Mouse (Mus musculus) stomach, embryonic 14.5 days (tissue): Measurements from ENCODE around the gene Inpp4b. TPM values are rescaled to one million over a fixed set of nuclear protein-coding genes. Genes with fewer than 3 reads are reported as not detected.

ENCODE experiments used
- ATAC-seq: fragments of 200-750 bp; cut with Nextera tagmentation; 2 replicates; pipeline ENCODE4 v1.8.0; 2017; ENCODE audit warnings: low read depth, moderate TSS enrichment; ENCODE audit not compliant: insufficient number of reproducible peaks, insufficient read depth, low FRiP score
- H3K27ac ChIP-seq: fragments of 300-500 bp; sonication (generic); 2 replicates; pipeline ENCODE4 v1.5.1; 2014; ENCODE audit warnings: mild to moderate bottlenecking, low read length, moderate library complexity, mixed read lengths
- H3K27me3 ChIP-seq: fragments of 300-500 bp; sonication (generic); 2 replicates; pipeline ENCODE4 v1.6.1; 2014; ENCODE audit warnings: low read length, control low read depth, mixed read lengths; ENCODE audit not compliant: control insufficient read depth, insufficient read depth
- H3K36me3 ChIP-seq: fragments of 300-500 bp; sonication (generic); 2 replicates; pipeline ENCODE4 v1.6.1; 2014; ENCODE audit warnings: mild to moderate bottlenecking, control low read depth, low read length, moderate library complexity, mixed read lengths; ENCODE audit not compliant: control insufficient read depth, insufficient read depth
- H3K4me1 ChIP-seq: fragments of 300-500 bp; sonication (generic); 2 replicates; pipeline ENCODE4 v1.6.1; 2014; ENCODE audit warnings: low read length, control low read depth, mixed read lengths; ENCODE audit not compliant: control insufficient read depth, insufficient read depth
- H3K4me2 ChIP-seq: fragments of 300-500 bp; sonication (generic); replicated peaks from 2 replicates; pipeline ENCODE4 v1.6.1; 2014; ENCODE audit warnings: low read depth, low read length, control low read depth
- H3K4me3 ChIP-seq: fragments of 300-500 bp; sonication (generic); 2 replicates; pipeline ENCODE4 v1.5.1; 2014; ENCODE audit warnings: low read depth, low read length, control low read depth
- H3K9ac ChIP-seq: fragments of 300-500 bp; sonication (generic); replicated peaks from 2 replicates; pipeline ENCODE4 v1.6.1; 2014; ENCODE audit warnings: low read depth, mild to moderate bottlenecking, control low read depth, low read length, moderate library complexity, mixed read lengths
- H3K9me3 ChIP-seq: fragments of 300-500 bp; sonication (generic); 2 replicates; pipeline ENCODE4 v1.6.1; 2016; ENCODE audit warnings: low read depth, low read length, control low read depth; ENCODE audit not compliant: control insufficient read depth
- WGBS: fragments of 180-500 bp; shearing (Covaris S2); extraction: QIAGEN DNeasy Blood & Tissue Kit; methylation state at CpG from one replicate; pipeline ENCODE4 v1.1.7; 2014; 5-methylcytosine and 5-hydroxymethylcytosine counted together
- polyA plus RNA-seq: library from polyadenylated mRNA; unstranded; fragments of >200 nt; fragmentation: Nextera tagmentation; extraction: Ambion mirVana; gene quantifications from 2 replicates; pipeline ENCODE4 v1.2.1, GENCODE M21; 2014

Inpp4b gene
- polyA plus RNA-seq, 1 experiment from 2014 or later, result 5.2 TPM

- Histone ChIP-seq H3K27me3 (no peaks in the 10 kb centered on the region), H3K4me2 (no peak overlapping the region), H3K9ac (no peak overlapping the region), H3K9me3 (no peaks in the 10 kb centered on the region), H3K27ac (no peak overlapping the region), H3K4me1 (no peaks in the 10 kb centered on the region), H3K4me3 (no peak overlapping the region), H3K36me3 (no peaks in the 10 kb centered on the region)
- 48% methylated on average over 6 of the region's 6 CpGs for WGBS
- ATAC-seq, result no peak
Measured at GRCm38 (mm10) chr8:81856608-81857007, 514.3 kb downstream of the Inpp4b start.

GRCm38 (mm10) chr8:81858393-81858792 lies 516.0 kb downstream of the Inpp4b start:
- Histone ChIP-seq H3K9me3 (no peaks in the 10 kb centered on the region), H3K27ac (no peak overlapping the region), H3K4me1 (no peaks in the 10 kb centered on the region), H3K9ac (no peak overlapping the region), H3K27me3 (no peaks in the 10 kb centered on the region), H3K4me3 (no peak overlapping the region), H3K4me2 (no peak overlapping the region), H3K36me3 (no peaks in the 10 kb centered on the region)
- ATAC-seq, result no peak
- 88% methylated on average over 4 of the region's 4 CpGs for WGBS

- 69% methylated on average over 1 of the region's 1 CpGs for WGBS
Measured at GRCm38 (mm10) chr8:81859805-81860204, 517.4 kb downstream of the Inpp4b start.

GRCm38 (mm10) chr8:81861311-81861710 lies 519.0 kb downstream of the Inpp4b start:
- no peak for ATAC-seq
- WGBS, result 84% methylated on average over 8 of the region's 8 CpGs
- H3K27ac ChIP-seq, result no peak overlapping the region
- H3K4me2 ChIP-seq, result no peak overlapping the region
- no peaks in the 10 kb centered on the region for H3K4me1 ChIP-seq
- no peaks in the 10 kb centered on the region for H3K27me3 ChIP-seq
- no peak overlapping the region for H3K4me3 ChIP-seq
- no peaks in the 10 kb centered on the region for H3K9me3 ChIP-seq
- no peaks in the 10 kb centered on the region for H3K36me3 ChIP-seq
- no peak overlapping the region for H3K9ac ChIP-seq

More at GRCm38 (mm10) chr8:81859805-81860204, 517.4 kb downstream of the Inpp4b start:
- Histone ChIP-seq H3K9me3 (no peaks in the 10 kb centered on the region), H3K27ac (no peak overlapping the region), H3K4me3 (no peak overlapping the region), H3K4me1 (no peaks in the 10 kb centered on the region), H3K27me3 (no peaks in the 10 kb centered on the region), H3K36me3 (no peaks in the 10 kb centered on the region), H3K4me2 (no peak overlapping the region), H3K9ac (no peak overlapping the region)
- ATAC-seq, result no peak

GRCm38 (mm10) chr8:81862738-81863137 lies 520.4 kb downstream of the Inpp4b start:
- H3K4me2 ChIP-seq, result no peak overlapping the region
- no peaks in the 10 kb centered on the region for H3K36me3 ChIP-seq
- H3K27ac ChIP-seq, result no peak overlapping the region
- H3K9me3 ChIP-seq, result no peaks in the 10 kb centered on the region
- ATAC-seq, result no peak
- no peaks in the 10 kb centered on the region for H3K4me1 ChIP-seq
- no peak overlapping the region for H3K4me3 ChIP-seq
- H3K9ac ChIP-seq, result no peak overlapping the region
- no peaks in the 10 kb centered on the region for H3K27me3 ChIP-seq

GRCm38 (mm10) chr8:81864318-81864717 lies 522.0 kb downstream of the Inpp4b start:
- Histone ChIP-seq H3K9me3 (no peaks in the 10 kb centered on the region), H3K4me1 (no peaks in the 10 kb centered on the region), H3K4me3 (no peak overlapping the region), H3K9ac (no peak overlapping the region), H3K27me3 (no peaks in the 10 kb centered on the region), H3K27ac (no peak overlapping the region), H3K36me3 (no peaks in the 10 kb centered on the region), H3K4me2 (no peak overlapping the region)
- ATAC-seq, result no peak
- 75% methylated on average over 2 of the region's 2 CpGs for WGBS

- no peak for ATAC-seq
Measured at GRCm38 (mm10) chr8:81865664-81866063, 523.3 kb downstream of the Inpp4b start.

GRCm38 (mm10) chr8:81867020-81867419 lies 524.7 kb downstream of the Inpp4b start:
- H3K4me2 ChIP-seq, result no peak overlapping the region
- WGBS, result 51% methylated on average over 3 of the region's 3 CpGs
- no peak overlapping the region for H3K9ac ChIP-seq
- no peaks in the 10 kb centered on the region for H3K4me1 ChIP-seq
- no peaks in the 10 kb centered on the region for H3K27me3 ChIP-seq
- no peak overlapping the region for H3K27ac ChIP-seq
- no peak for ATAC-seq
- no peaks in the 10 kb centered on the region for H3K9me3 ChIP-seq
- no peaks in the 10 kb centered on the region for H3K36me3 ChIP-seq
- H3K4me3 ChIP-seq, result no peak overlapping the region

More at GRCm38 (mm10) chr8:81865664-81866063, 523.3 kb downstream of the Inpp4b start:
- Histone ChIP-seq H3K9ac (no peak overlapping the region), H3K27ac (no peak overlapping the region), H3K36me3 (no peaks in the 10 kb centered on the region), H3K4me3 (no peak overlapping the region), H3K4me2 (no peak overlapping the region), H3K27me3 (no peaks in the 10 kb centered on the region), H3K4me1 (no peaks in the 10 kb centered on the region), H3K9me3 (no peaks in the 10 kb centered on the region)
- WGBS, result 43% methylated on average over 3 of the region's 3 CpGs

GRCm38 (mm10) chr8:81870466-81870865 lies 528.1 kb downstream of the Inpp4b start:
- no peak overlapping the region for H3K9ac ChIP-seq
- H3K9me3 ChIP-seq, result no peaks in the 10 kb centered on the region
- no peaks in the 10 kb centered on the region for H3K4me1 ChIP-seq
- H3K27ac ChIP-seq, result no peak overlapping the region
- no peak for ATAC-seq
- 94% methylated on average over 2 of the region's 2 CpGs for WGBS
- H3K4me3 ChIP-seq, result no peak overlapping the region
- no peak overlapping the region for H3K4me2 ChIP-seq
- no peaks in the 10 kb centered on the region for H3K27me3 ChIP-seq
- no peaks in the 10 kb centered on the region for H3K36me3 ChIP-seq
